Mouse (Mus musculus) liver, postnatal 0 days (tissue): ENCODE measurements around the gene Fbln7. TPM values are rescaled to one million over a fixed set of nuclear protein-coding genes. Genes with fewer than 3 reads are reported as not detected.

Experiments used
- ATAC-seq: fragments of 200-750 bp; cut with Nextera tagmentation; 2 replicates; pipeline ENCODE4 v1.8.0; 2017; ENCODE audit warnings: mild to moderate bottlenecking, moderate library complexity
- DNase-seq: peaks from one replicate; pipeline ENCODE4 v3.0.0-alpha.2; 2016
- H3K27ac ChIP-seq: fragments of 300-500 bp; sonication (generic); 2 replicates; pipeline ENCODE4 v1.5.1; 2014; ENCODE audit warnings: antibody characterized with exemption, moderate library complexity, mild to moderate bottlenecking, low read depth
- H3K27me3 ChIP-seq: fragments of 300-500 bp; sonication (generic); 2 replicates; pipeline ENCODE4 v1.6.1; 2014; ENCODE audit warnings: low read length, control low read depth, mixed read lengths; ENCODE audit not compliant: insufficient read depth
- H3K36me3 ChIP-seq: fragments of 300-500 bp; sonication (generic); replicated peaks from 2 replicates; pipeline ENCODE4 v1.6.1; 2014; ENCODE audit warnings: mild to moderate bottlenecking, control low read depth, low read length, moderate library complexity, mixed read lengths; ENCODE audit not compliant: insufficient read depth
- H3K4me1 ChIP-seq: fragments of 300-500 bp; sonication (generic); 2 replicates; pipeline ENCODE4 v1.6.1; 2014; ENCODE audit warnings: antibody characterized with exemption, mild to moderate bottlenecking, control low read depth; ENCODE audit not compliant: insufficient read depth
- H3K4me2 ChIP-seq: fragments of 300-500 bp; sonication (generic); 2 replicates; pipeline ENCODE4 v1.6.1; 2014; ENCODE audit warnings: low read depth, mild to moderate bottlenecking, low read length, moderate library complexity, mixed read lengths
- H3K4me3 ChIP-seq: fragments of 300-500 bp; sonication (generic); 2 replicates; pipeline ENCODE4 v1.5.1; 2014; ENCODE audit warnings: low read depth, low read length
- H3K9ac ChIP-seq: fragments of 300-500 bp; sonication (generic); replicated peaks from 2 replicates; pipeline ENCODE4 v1.6.1; 2014; ENCODE audit warnings: mild to moderate bottlenecking, moderate library complexity
- H3K9me3 ChIP-seq: fragments of 300-500 bp; sonication (generic); 2 replicates; pipeline ENCODE4 v1.6.1; 2016; ENCODE audit warnings: mild to moderate bottlenecking, control low read depth, low read length, mixed read lengths
- CTCF ChIP-seq: sonication (generic); IDR thresholded peaks from 2 replicates; pipeline ENCODE4 v1.5.1; 2016; ENCODE audit warnings: antibody characterized with exemption, low read depth
- EP300 ChIP-seq: IDR thresholded peaks from 2 replicates; pipeline ENCODE4 v1.6.1; 2016; ENCODE audit warnings: antibody characterized with exemption, low read depth, mild to moderate bottlenecking
- WGBS: fragments of 180-500 bp; shearing (Covaris S2); extraction: QIAGEN DNeasy Blood & Tissue Kit; methylation state at CpG from one replicate; pipeline ENCODE4 v1.1.7; 2014; ENCODE audit not compliant: insufficient replicate concordance; 5-methylcytosine and 5-hydroxymethylcytosine counted together
- polyA plus RNA-seq: library from polyadenylated mRNA; unstranded; fragments of >200 nt; fragmentation: Nextera tagmentation; extraction: Ambion mirVana; gene quantifications from 2 replicates; pipeline ENCODE4 v1.2.1, GENCODE M21; 2015

The Fbln7 gene
- polyA plus RNA-seq, 1 experiment from 2014 or later: 0.16 TPM

DNA sequence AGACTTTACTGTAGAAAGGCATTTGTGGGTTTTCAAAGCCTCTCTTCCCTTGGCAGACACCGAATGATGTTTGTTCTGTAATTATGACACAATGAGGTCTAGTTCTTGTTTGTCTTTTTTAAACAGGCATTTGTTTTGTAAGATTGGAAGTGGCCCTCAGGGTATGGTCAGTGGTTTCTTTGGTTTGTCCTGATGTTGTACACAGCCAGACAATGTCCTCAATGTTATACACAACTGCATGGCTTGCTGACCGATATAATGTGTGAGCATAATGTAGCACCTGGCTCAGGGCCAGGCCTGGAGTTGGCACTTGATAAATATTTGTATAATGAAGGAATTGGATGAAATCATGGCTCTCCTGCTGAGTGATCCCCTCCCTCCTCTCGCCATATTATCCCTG is 2.9 kb upstream of the Fbln7 start:
- peaks cover 6% of the 10 kb centered on the region; the same call in 1 of the 2 replicates for H3K4me1 ChIP-seq
- H3K36me3 ChIP-seq: no peaks in the 10 kb centered on the region
- H3K4me3 ChIP-seq: no peak overlapping the region
- TF ChIP-seq EP300: no peak
- TF ChIP-seq CTCF: no peak
- WGBS: 75% methylated on average over 3 of the region's 3 CpGs
- H3K4me2 ChIP-seq: no peak overlapping the region
- H3K27me3 ChIP-seq: peaks cover 9% of the 10 kb centered on the region
- DNase-seq: no peak
- no peak overlapping the region for H3K9ac ChIP-seq
- no peak overlapping the region for H3K27ac ChIP-seq
- ATAC-seq: no peak
- no peaks in the 10 kb centered on the region; the same call in 1 of the 2 replicates for H3K9me3 ChIP-seq

DNA sequence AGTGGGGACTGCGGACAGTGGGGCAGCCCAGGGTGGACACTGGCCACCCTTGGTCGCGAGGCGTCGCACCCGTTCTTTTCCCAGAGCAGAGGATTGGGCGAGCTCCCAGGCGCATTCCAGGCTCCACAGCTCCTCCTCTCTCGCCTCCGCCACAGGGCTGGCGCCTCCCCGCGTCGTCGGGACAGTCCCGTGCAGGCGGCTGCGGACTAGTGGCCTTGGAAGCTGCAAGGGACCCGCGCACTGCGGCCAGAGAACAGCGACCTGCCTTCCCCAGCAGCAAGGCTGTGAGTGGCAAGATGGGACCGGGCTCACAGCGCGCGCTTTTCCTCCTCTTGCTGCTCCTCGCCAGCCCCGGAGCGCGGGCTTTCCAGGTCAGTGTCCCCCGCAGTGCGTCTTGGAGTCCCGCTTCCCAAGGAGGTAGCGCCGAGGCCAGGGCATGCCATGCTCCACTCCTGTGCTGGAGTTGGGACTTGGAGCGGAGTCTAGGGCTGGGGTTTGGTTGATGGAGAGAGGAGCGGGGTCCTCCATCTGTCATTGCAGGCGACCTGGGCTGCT is 1.1 kb downstream of the Fbln7 start:
- no peak for ATAC-seq
- Histone ChIP-seq H3K9me3 (no peaks in the 10 kb centered on the region; the same call in 1 of the 2 replicates), H3K4me3 (peak overlapping the region; percentile 36), H3K27ac (no peak overlapping the region), H3K36me3 (no peaks in the 10 kb centered on the region), H3K4me1 (peaks cover 6% of the 10 kb centered on the region; the same call in 1 of the 2 replicates), H3K9ac (no peak overlapping the region), H3K4me2 (peak overlapping the region; percentile 66), H3K27me3 (peaks cover 16% of the 10 kb centered on the region)
- DNase-seq: peak; percentile 34
- TF ChIP-seq EP300: no peak
- 0 out of 2 replicates have a peak, but pooled peaks have one; percentile 3 for TF ChIP-seq CTCF
- WGBS: 1% methylated on average over 35 of the region's 38 CpGs

DNA sequence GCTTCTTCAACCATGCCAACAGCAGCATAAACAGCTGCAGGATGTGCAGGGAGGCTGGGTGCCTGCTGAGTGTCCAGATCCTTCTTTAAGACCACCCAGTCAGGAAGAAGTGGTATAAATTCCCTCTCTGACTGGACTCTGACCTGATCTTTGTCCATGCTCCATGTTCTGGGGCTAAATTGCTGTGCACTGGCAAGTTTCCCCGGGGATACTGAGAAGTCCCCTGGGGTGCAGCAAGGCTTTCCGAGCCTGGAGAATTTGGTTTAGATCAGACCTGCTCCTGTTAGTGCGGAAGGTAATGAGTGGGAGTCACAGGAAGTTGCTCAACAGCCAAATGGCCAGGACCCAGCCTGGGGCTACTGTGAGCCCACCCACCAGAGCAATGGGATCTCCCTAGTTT is 2.3 kb downstream of the Fbln7 start:
- no peak for TF ChIP-seq EP300
- TF ChIP-seq CTCF: no peak
- H3K27me3 ChIP-seq: peaks cover 16% of the 10 kb centered on the region

DNA sequence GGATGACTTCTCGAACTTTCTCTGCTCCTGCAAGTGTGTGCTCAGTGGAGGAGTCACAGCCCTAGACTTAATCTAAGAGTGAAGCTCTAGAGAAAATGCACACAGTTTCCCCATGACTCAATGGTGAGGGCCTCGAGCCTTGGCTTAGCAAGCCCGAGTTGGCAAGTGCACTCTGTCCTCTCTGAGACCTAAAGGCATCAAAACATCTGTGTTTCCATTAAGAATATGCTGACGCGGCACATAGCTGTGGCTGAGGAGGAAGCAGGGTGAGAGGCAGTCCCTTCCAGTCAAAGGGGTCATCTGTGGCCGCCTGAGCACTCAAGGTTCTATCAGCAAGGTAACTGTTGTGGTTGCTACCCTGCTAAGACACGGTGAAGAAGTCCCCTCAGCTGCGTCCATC is 8.9 kb downstream of the Fbln7 start:
- H3K27ac ChIP-seq: no peak overlapping the region
- WGBS: 57% methylated on average over 8 of the region's 8 CpGs
- TF ChIP-seq EP300: no peak
- no peak for TF ChIP-seq CTCF

More for the DNA sequence above, 2.3 kb downstream of the Fbln7 start:
- Histone ChIP-seq H3K4me1 (peaks cover 6% of the 10 kb centered on the region; the same call in 1 of the 2 replicates), H3K27ac (no peak overlapping the region), H3K9ac (no peak overlapping the region), H3K4me3 (no peak overlapping the region), H3K9me3 (no peaks in the 10 kb centered on the region), H3K4me2 (no peak overlapping the region), H3K36me3 (no peaks in the 10 kb centered on the region)
- WGBS: 33% methylated on average over 3 of the region's 3 CpGs
- ATAC-seq (no peak), DNase-seq (no peak)

DNA sequence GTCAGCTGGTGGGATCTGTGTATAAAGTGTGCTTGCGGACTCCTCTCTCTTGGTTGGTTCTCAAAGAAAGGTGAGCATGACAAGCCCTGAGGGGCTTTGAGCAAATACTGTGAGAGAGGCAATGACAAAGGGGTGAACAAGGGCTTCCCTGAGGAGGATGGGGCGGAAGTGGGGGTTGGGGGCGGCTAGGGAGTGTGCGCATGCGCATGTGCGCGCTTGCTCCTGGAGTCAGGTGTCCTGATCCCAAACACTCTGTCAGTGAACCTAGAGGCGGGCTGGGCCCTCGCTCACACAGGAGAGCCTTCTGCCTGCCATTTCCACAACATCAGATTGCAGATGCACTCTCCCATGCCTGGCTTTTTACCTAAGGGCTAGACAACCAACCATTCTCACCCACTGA is 9.5 kb downstream of the Fbln7 start:
- H3K27me3 ChIP-seq: no peaks in the 10 kb centered on the region
- WGBS: 86% methylated on average over 8 of the region's 9 CpGs
- H3K4me3 ChIP-seq: no peak overlapping the region
- ATAC-seq (no peak), DNase-seq (no peak)
- TF ChIP-seq CTCF (no peak), EP300 (no peak)
- no peak overlapping the region for H3K4me2 ChIP-seq
- H3K9ac ChIP-seq: no peak overlapping the region
- H3K36me3 ChIP-seq: no peaks in the 10 kb centered on the region
- H3K27ac ChIP-seq: no peak overlapping the region
- H3K4me1 ChIP-seq: no peaks in the 10 kb centered on the region
- no peaks in the 10 kb centered on the region for H3K9me3 ChIP-seq

More for the DNA sequence above, 8.9 kb downstream of the Fbln7 start:
- Histone ChIP-seq H3K36me3 (no peaks in the 10 kb centered on the region), H3K9ac (no peak overlapping the region), H3K4me3 (no peak overlapping the region), H3K4me1 (no peaks in the 10 kb centered on the region), H3K9me3 (no peaks in the 10 kb centered on the region), H3K4me2 (no peak overlapping the region), H3K27me3 (no peaks in the 10 kb centered on the region)
- no peak for DNase-seq
- no peak for ATAC-seq

DNA sequence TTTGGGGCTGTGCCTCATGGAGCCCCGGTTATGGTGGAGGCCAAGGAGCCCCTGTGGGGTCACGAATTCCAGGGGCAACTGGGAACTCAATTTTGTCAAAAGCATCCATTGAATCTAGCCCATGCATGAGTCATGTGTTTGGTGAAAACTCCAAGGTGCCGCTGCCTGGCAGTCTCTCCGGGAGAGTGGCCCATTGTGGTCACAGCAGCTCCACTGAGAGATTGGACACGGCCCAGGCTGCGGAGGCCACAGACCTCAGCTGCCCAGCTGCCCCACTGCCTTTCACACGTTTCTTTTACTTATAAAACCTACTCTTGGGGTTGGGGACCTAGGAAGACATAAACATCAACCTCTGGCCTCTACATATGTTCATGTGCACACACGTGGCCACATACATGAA is 12.7 kb downstream of the Fbln7 start:
- Histone ChIP-seq H3K4me1 (no peaks in the 10 kb centered on the region), H3K4me3 (no peak overlapping the region), H3K9me3 (no peaks in the 10 kb centered on the region), H3K4me2 (no peak overlapping the region), H3K36me3 (no peaks in the 10 kb centered on the region), H3K27me3 (no peaks in the 10 kb centered on the region), H3K27ac (no peak overlapping the region), H3K9ac (no peak overlapping the region)
- ATAC-seq (no peak), DNase-seq (no peak)
- TF ChIP-seq EP300 (no peak), CTCF (no peak)
- WGBS: 76% methylated on average over 8 of the region's 8 CpGs
